Mouse (Mus musculus): ENCODE data around the gene Olfr1051. TPM values are rescaled to one million over a fixed set of nuclear protein-coding genes. Genes with fewer than 3 reads are reported as not detected.
"Not testable (repeated sequence)": the region's sequence is repeated elsewhere in the genome, so short reads cannot be mapped to it uniquely, and the experiment has no call there.

The Olfr1051 gene
- not detected in 2 replicates for polyA plus RNA-seq (2016; fragmentation: Nextera tagmentation; extraction: Ambion mirVana)

DNA sequence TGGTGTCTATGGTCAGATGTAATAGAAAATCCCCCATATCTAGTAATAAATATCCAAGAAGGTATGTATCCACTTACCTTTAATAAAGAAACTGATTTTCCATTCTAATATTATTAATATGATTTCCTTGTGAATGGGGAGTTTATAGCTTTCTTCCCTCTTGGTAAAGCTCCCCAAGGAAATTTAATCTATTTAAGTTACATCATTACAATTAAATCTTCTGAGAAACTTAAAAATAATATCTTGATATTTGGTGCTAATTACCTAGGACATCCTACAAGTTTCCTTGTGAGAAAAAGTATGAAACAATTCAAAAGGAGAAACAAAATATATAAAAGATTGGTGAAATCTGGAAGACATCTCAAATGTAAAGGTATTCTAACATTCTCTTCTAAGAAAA lies at the start of gene Olfr1051:
Gene Olfr1051, minus strand, starts transcription at position 101 of the 400 bp plus-strand sequence.
- DNase-seq (ENCODE audit: low spot score); H3K9me3 ChIP-seq (replicated peaks); H3K27me3 ChIP-seq (ENCODE audit: low read depth, poor library complexity, severe bottlenecking); H3K4me1 ChIP-seq; H3K27ac ChIP-seq (replicated peaks); H3K36me3 ChIP-seq; H3K4me3 ChIP-seq: not testable (repeated sequence)

DNA sequence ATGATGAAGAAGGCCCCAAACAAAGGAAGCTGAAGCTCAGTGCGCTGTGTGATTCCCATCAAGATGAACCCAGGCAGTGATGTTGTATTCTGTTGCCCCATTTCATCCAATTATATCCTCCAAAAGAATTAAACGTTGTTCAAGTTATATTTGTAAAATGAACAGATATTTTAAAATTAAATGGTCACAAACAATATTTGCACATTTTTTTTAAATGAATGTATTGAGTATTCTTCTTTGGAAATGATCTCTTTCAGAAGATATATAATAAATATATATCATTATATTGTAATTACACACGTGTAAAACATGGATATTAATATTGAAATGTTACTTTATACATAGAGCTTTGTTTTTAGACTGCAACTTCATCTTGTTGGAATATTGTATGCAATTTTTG lies 36.3 kb upstream of the Olfr1051 start, which contains the start of gene Olfr1053:
Gene Olfr1053, minus strand, starts transcription at position 101 of the 400 bp plus-strand sequence.
- Histone ChIP-seq H3K27me3 (ENCODE audit: low read depth, poor library complexity, severe bottlenecking) (no peaks in the 10 kb centered on the region), H3K4me1 (no peaks in the 10 kb centered on the region), H3K9me3 (replicated peaks) (no peaks in the 10 kb centered on the region), H3K27ac (replicated peaks) (no peak within 1 kb of the TSS), H3K36me3 (no peaks in the 10 kb centered on the region), H3K4me3 (no peak within 1 kb of the TSS)
- WGBS, result 68% methylated on average over 3 of the region's 3 CpGs
- no peak for DNase-seq (ENCODE audit: low spot score)

DNA sequence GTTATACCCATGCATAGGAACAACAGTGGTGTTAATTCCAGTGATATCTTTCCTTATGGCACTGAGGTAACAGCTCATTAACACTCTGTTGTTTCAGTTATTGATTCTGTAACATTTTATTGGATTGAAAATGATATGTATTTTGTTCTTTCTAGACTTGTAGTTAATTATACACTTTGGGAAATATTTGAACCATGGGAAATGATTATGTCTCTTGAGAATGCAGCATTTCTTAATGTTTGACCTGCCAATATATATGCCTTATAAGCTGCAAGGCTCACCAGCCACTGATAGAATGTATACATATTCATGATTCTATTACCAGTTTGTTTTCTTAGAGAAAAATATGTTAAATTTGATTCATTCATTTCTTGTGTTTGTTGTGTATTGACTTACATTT lies 13.3 kb upstream of the Olfr1051 start, which contains the start of gene Olfr1052:
Gene Olfr1052, plus strand, starts transcription at position 301 of the 400 bp plus-strand sequence.
- H3K27ac ChIP-seq (replicated peaks), result no peak within 1 kb of the TSS
- no peaks in the 10 kb centered on the region for H3K4me1 ChIP-seq
- no peak for DNase-seq (ENCODE audit: low spot score)
- H3K27me3 ChIP-seq (ENCODE audit: low read depth, poor library complexity, severe bottlenecking), result no peaks in the 10 kb centered on the region
- no peak within 1 kb of the TSS for H3K4me3 ChIP-seq
- H3K36me3 ChIP-seq, result no peaks in the 10 kb centered on the region
- H3K9me3 ChIP-seq (replicated peaks), result no peaks in the 10 kb centered on the region

DNA sequence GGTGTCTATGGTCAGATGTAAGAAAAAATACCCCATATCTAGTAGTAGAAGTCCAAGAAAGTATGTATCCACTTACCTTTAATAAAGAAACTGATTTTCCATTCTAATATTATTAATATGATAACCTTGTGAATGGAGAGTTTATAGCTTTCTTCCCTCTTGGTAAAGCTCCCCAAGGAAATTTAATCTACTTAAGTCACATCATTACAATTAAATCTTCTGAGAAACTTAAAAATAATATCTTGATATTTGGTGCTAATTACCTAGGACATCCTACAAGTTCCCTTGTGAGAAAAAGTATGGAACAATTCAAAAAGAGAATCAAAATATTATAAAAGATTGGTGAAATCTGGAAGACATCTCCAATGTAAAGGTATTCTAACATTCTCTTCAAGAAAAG lies 20.7 kb downstream of the Olfr1051 start, which contains the start of gene Olfr1049:
Gene Olfr1049, minus strand, starts transcription at position 101 of the 400 bp plus-strand sequence.
- H3K27ac ChIP-seq (replicated peaks); DNase-seq (ENCODE audit: low spot score); H3K27me3 ChIP-seq (ENCODE audit: low read depth, poor library complexity, severe bottlenecking); H3K36me3 ChIP-seq; H3K4me1 ChIP-seq; H3K9me3 ChIP-seq (replicated peaks); H3K4me3 ChIP-seq: not testable (repeated sequence)

DNA sequence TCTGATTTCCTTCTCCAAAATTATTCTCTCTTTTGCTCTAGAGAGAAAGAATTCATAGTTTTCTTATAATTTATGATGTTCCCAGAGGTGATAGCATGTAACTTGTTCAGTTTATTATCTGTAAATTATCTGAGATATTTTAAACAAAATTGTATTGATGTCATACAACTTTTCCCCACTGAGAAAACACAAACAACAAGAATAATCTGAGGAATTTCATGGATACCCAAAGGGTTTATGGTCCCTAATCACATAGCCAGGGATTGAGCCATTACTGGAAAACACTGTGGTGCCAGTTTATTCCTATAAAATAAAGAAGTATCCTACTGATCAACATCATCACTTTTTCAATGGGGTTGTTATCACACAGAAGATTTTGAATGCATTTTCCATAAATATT lies 38.7 kb downstream of the Olfr1051 start, which contains the start of gene Olfr1048:
Gene Olfr1048, minus strand, starts transcription at position 101 of the 400 bp plus-strand sequence.
- H3K36me3 ChIP-seq, result no peaks in the 10 kb centered on the region
- no peaks in the 10 kb centered on the region for H3K27me3 ChIP-seq (ENCODE audit: low read depth, poor library complexity, severe bottlenecking)
- H3K4me3 ChIP-seq, result no peak within 1 kb of the TSS
- H3K27ac ChIP-seq (replicated peaks), result no peak within 1 kb of the TSS
- no peak for DNase-seq (ENCODE audit: low spot score)
- no peaks in the 10 kb centered on the region for H3K9me3 ChIP-seq (replicated peaks)
- no peaks in the 10 kb centered on the region for H3K4me1 ChIP-seq

DNA sequence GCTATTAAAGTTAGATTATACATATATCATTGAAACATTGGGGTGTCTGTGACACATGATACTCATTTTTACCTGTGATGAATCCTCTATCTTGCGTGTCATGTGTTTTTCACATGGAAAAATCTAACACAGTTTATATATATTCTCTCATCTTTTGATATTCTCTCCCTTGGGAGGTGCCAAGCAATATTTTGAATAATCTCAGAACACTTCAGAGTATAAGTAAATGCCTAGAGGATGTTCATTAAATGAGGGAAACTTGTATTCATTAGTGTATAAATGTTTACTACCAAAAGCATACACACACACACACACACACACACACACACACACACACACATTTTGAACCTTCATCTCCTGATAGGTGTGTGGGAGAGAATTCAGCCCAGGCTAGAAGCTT lies 47.6 kb downstream of the Olfr1051 start, which contains the start of gene Olfr1047:
Gene Olfr1047, minus strand, starts transcription at position 101 of the 400 bp plus-strand sequence.
- no peak within 1 kb of the TSS for H3K27ac ChIP-seq (replicated peaks)
- no peak for DNase-seq (ENCODE audit: low spot score)
- 96% methylated on average over 1 of the region's 1 CpGs for WGBS
- H3K4me3 ChIP-seq, result no peak within 1 kb of the TSS
- H3K27me3 ChIP-seq (ENCODE audit: low read depth, poor library complexity, severe bottlenecking), result no peaks in the 10 kb centered on the region
- H3K9me3 ChIP-seq (replicated peaks), result no peaks in the 10 kb centered on the region
- no peaks in the 10 kb centered on the region for H3K4me1 ChIP-seq
- H3K36me3 ChIP-seq, result no peaks in the 10 kb centered on the region

Other genes with a start within 250 kb of the Olfr1051 start
- not detected in 2 replicates for gene Olfr1034, start 233.2 kb downstream of the Olfr1051 start, polyA plus RNA-seq (2016; fragmentation: Nextera tagmentation; extraction: Ambion mirVana)
- not detected in 2 replicates for gene Olfr1036, start 205.1 kb downstream of the Olfr1051 start, polyA plus RNA-seq (2016; fragmentation: Nextera tagmentation; extraction: Ambion mirVana)
- gene Olfr1037, start 191.7 kb downstream of the Olfr1051 start, polyA plus RNA-seq (2016; fragmentation: Nextera tagmentation; extraction: Ambion mirVana), result not detected in 2 replicates
- not detected in 2 replicates for gene Olfr1039, start 143.2 kb downstream of the Olfr1051 start, polyA plus RNA-seq (2016; fragmentation: Nextera tagmentation; extraction: Ambion mirVana)
- not detected in 2 replicates for gene Olfr1040, start 132.4 kb downstream of the Olfr1051 start, polyA plus RNA-seq (2016; fragmentation: Nextera tagmentation; extraction: Ambion mirVana)
- gene Olfr1042, start 117.2 kb downstream of the Olfr1051 start, polyA plus RNA-seq (2016; fragmentation: Nextera tagmentation; extraction: Ambion mirVana), result not detected in 2 replicates
- not detected in 2 replicates for gene Olfr1043, start 111.6 kb downstream of the Olfr1051 start, polyA plus RNA-seq (2016; fragmentation: Nextera tagmentation; extraction: Ambion mirVana)
- gene Olfr1044, start 101.3 kb downstream of the Olfr1051 start, polyA plus RNA-seq (2016; fragmentation: Nextera tagmentation; extraction: Ambion mirVana), result not detected in 2 replicates
- not detected in 2 replicates for gene Olfr52, start 93.4 kb downstream of the Olfr1051 start, polyA plus RNA-seq (2016; fragmentation: Nextera tagmentation; extraction: Ambion mirVana)
- gene Olfr1045, start 76.1 kb downstream of the Olfr1051 start, polyA plus RNA-seq (2016; fragmentation: Nextera tagmentation; extraction: Ambion mirVana), result not detected in 2 replicates
- gene Olfr1046, start 59.8 kb downstream of the Olfr1051 start, polyA plus RNA-seq (2016; fragmentation: Nextera tagmentation; extraction: Ambion mirVana), result not detected in 2 replicates
- gene Olfr1047, start 47.7 kb downstream of the Olfr1051 start, polyA plus RNA-seq (2016; fragmentation: Nextera tagmentation; extraction: Ambion mirVana), result not detected in 2 replicates
- gene Olfr1048, start 38.8 kb downstream of the Olfr1051 start, polyA plus RNA-seq (2016; fragmentation: Nextera tagmentation; extraction: Ambion mirVana), result not detected in 2 replicates
- not detected in 2 replicates for gene Olfr1049, start 20.8 kb downstream of the Olfr1051 start, polyA plus RNA-seq (2016; fragmentation: Nextera tagmentation; extraction: Ambion mirVana)
- not detected in 2 replicates for gene Olfr1052, start 13.4 kb upstream of the Olfr1051 start, polyA plus RNA-seq (2016; fragmentation: Nextera tagmentation; extraction: Ambion mirVana)
- gene Olfr1053, start 36.2 kb upstream of the Olfr1051 start, polyA plus RNA-seq (2016; fragmentation: Nextera tagmentation; extraction: Ambion mirVana), result not detected in 2 replicates
- not detected in 2 replicates for gene Olfr1054, start 56.3 kb upstream of the Olfr1051 start, polyA plus RNA-seq (2016; fragmentation: Nextera tagmentation; extraction: Ambion mirVana)
- not detected in 2 replicates for gene Olfr1055, start 71.2 kb upstream of the Olfr1051 start, polyA plus RNA-seq (2016; fragmentation: Nextera tagmentation; extraction: Ambion mirVana)
- not detected in 2 replicates for gene Olfr1056, start 83.4 kb upstream of the Olfr1051 start, polyA plus RNA-seq (2016; fragmentation: Nextera tagmentation; extraction: Ambion mirVana)
- gene Olfr1057, start 99.3 kb upstream of the Olfr1051 start, polyA plus RNA-seq (2016; fragmentation: Nextera tagmentation; extraction: Ambion mirVana), result not detected in 2 replicates
- not detected in 2 replicates for gene Olfr1058, start 109.5 kb upstream of the Olfr1051 start, polyA plus RNA-seq (2016; fragmentation: Nextera tagmentation; extraction: Ambion mirVana)
- not detected in 2 replicates for gene Olfr1061, start 135.0 kb upstream of the Olfr1051 start, polyA plus RNA-seq (2016; fragmentation: Nextera tagmentation; extraction: Ambion mirVana)
- gene Olfr1062, start 147.7 kb upstream of the Olfr1051 start, polyA plus RNA-seq (2016; fragmentation: Nextera tagmentation; extraction: Ambion mirVana), result not detected in 2 replicates
- not detected in 2 replicates for gene Olfr1065, start 171.5 kb upstream of the Olfr1051 start, polyA plus RNA-seq (2016; fragmentation: Nextera tagmentation; extraction: Ambion mirVana)
- gene Olfr1066, start 177.2 kb upstream of the Olfr1051 start, polyA plus RNA-seq (2016; fragmentation: Nextera tagmentation; extraction: Ambion mirVana), result not detected in 2 replicates
- gene Olfr228, start 208.3 kb upstream of the Olfr1051 start, polyA plus RNA-seq (2016; fragmentation: Nextera tagmentation; extraction: Ambion mirVana), result not detected in 2 replicates
- gene Olfr1076, start 229.4 kb upstream of the Olfr1051 start, polyA plus RNA-seq (2016; fragmentation: Nextera tagmentation; extraction: Ambion mirVana), result not detected in 2 replicates

Data from midbrain, embryonic 10.5 days (tissue).